Mouse (Mus musculus) ES-Bruce4 (cell line): ENCODE results near the gene Bub3.

Source experiments
- CTCF ChIP-seq: IDR thresholded peaks from one replicate; pipeline ENCODE4 v1.8.1; 2011; ENCODE audit warnings: low read depth, low read length
- EP300 ChIP-seq: IDR thresholded peaks from 2 replicates; pipeline ENCODE4 v1.6.1; 2011; ENCODE audit warnings: low read depth, low read length; ENCODE audit not compliant: insufficient read depth
- POLR2A ChIP-seq: IDR thresholded peaks from one replicate; pipeline ENCODE4 v1.8.1; 2011; ENCODE audit warnings: low read length; ENCODE audit not compliant: insufficient read depth

DNA sequence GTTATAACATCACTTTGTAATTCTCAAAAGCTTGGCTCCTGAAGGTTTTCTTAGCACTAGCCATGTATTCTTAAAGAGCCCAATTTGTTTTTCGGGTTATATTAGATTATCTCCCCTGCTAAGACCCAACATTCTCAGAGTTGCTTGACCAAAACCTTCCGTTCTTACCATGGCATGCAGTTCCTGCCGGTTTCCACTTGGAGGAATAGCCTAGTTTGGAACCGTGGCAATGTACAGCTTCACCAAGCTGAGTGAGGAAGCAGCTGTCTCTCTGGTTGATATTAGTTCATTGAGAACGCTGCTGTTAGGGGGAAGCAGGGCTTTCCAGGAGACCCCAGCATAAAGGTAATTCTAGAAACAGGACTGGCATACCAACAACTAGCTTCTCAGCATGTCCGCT lies 15.2 kb downstream of the Bub3 start:
- TF ChIP-seq CTCF (no peak), POLR2A (no peak), EP300 (no peak)
